Mouse (Mus musculus): ENCODE data around the gene Ech1. TPM values are rescaled to one million over a fixed set of nuclear protein-coding genes. Genes with fewer than 3 reads are reported as not detected.

Gene Ech1
- polyA plus RNA-seq, 1 experiment = 865 TPM

DNA sequence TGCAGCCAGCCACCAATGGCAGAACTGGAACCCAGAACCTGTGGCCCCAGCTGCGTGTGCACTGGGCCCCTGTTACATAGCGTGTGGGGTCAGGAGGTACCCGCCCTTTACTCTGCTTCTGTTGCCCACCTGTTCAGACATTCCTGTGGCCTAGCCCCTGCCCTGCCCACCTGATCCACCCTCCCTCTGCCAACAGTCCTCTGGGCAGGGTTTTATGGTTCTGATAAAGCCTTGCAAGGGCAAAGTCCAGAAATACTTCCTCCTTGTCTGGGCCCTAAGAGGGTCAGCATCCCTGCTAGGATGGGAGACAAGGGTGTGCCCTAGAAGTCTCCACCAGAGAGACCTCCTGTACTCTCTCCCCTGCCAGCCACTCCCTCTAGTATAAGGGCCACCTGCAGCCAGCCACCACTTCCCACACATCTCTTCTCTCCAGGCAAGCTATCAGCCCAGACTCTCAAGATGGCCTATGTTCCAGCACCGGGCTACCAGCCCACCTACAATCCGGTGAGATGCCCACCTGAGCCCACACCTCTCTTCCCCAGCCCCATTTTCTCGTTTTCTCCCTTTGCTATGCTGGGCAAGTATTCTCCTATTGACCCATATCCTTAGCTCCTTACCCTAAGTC is 8.8 kb downstream of the Ech1 start, which contains the start of gene Lgals4:
Lgals4 (plus strand) TSS at position 132 of the 625 bp plus-strand sequence.
- Histone ChIP-seq H3K36me3 (ENCODE audit: control insufficient read depth, insufficient read depth, low read length) (peaks cover 6% of the 10 kb centered on the region), H3K27ac (ENCODE audit: insufficient read depth, low read depth, low read length) (no peak within 1 kb of the TSS), H3K4me1 (ENCODE audit: control insufficient read depth, insufficient read depth, low read length) (peaks cover 9% of the 10 kb centered on the region), H3K4me3 (ENCODE audit: insufficient read depth, low read depth, low read length) (no peak within 1 kb of the TSS), H3K27me3 (replicated peaks; ENCODE audit: control insufficient read depth, insufficient read depth, low read length) (no peaks in the 10 kb centered on the region)
- no peak for TF ChIP-seq POLR2A (IDR thresholded peaks at IDR 0.05; ENCODE audit: low read depth, low read length)
- no peak for TF ChIP-seq CTCF (conservative IDR thresholded peaks at IDR 0.05; ENCODE audit: insufficient read depth, insufficient read length, low read depth, low read length)
- DNase-seq = no peak
- 87% methylated on average over 6 of the region's 6 CpGs for WGBS

DNA sequence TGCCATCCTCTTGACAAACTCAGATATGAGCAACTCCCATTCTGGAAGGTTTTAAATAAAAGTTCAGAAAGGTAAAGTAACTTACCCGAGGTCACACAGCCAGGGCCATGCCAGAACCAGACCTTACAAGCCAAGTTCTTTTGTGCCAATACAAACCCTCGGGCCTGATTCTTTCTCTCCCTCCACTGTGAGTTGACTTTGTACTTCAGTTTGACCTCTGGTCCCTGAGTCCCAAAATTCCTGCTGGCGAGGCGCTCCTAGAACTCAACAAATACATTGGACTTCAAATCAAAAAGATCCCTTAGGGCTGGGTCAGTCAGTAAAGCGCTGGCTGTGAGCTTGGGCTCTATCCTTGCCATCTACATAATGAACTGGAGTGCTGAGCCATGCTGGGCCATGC is 11.9 kb downstream of the Ech1 start:
- TF ChIP-seq POLR2A (IDR thresholded peaks at IDR 0.05; ENCODE audit: low read depth, low read length) = no peak
- TF ChIP-seq CTCF (conservative IDR thresholded peaks at IDR 0.05; ENCODE audit: insufficient read depth, insufficient read length, low read depth, low read length) = no peak
- DNase-seq = peak; percentile 78
- Histone ChIP-seq H3K36me3 (ENCODE audit: control insufficient read depth, insufficient read depth, low read length) (peaks cover 1% of the 10 kb centered on the region; the same call in 1 of the 2 replicates), H3K27ac (ENCODE audit: insufficient read depth, low read depth, low read length) (no peak overlapping the region), H3K27me3 (replicated peaks; ENCODE audit: control insufficient read depth, insufficient read depth, low read length) (no peaks in the 10 kb centered on the region), H3K4me3 (ENCODE audit: insufficient read depth, low read depth, low read length) (no peak overlapping the region), H3K4me1 (ENCODE audit: control insufficient read depth, insufficient read depth, low read length) (peaks cover 9% of the 10 kb centered on the region)
- WGBS = 62% methylated on average over 5 of the region's 5 CpGs

DNA sequence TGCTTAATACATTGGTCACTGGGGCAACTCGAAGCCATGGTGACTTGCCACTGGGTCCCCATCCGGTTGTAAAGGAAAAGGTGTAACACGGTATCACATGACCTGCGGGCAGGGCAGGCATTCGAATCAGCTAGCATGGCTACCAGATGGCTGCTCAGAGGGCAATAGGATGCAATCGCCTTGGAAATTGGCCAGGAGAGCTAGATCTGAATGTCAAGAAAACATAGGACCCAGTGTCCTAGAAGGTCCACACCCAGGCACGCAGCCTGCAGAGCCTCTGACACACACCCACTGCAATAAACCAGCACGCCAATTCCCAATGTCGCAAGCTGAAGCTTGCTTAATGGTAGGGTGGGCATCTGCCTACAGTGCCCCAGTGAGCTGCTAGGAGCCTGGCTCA is 13.3 kb downstream of the Ech1 start:
- WGBS = 78% methylated on average over 9 of the region's 9 CpGs
- TF ChIP-seq POLR2A (IDR thresholded peaks at IDR 0.05; ENCODE audit: low read depth, low read length) (no peak), CTCF (conservative IDR thresholded peaks at IDR 0.05; ENCODE audit: insufficient read depth, insufficient read length, low read depth, low read length) (no peak)
- no peak overlapping the region for H3K27ac ChIP-seq (ENCODE audit: insufficient read depth, low read depth, low read length)
- H3K4me1 ChIP-seq (ENCODE audit: control insufficient read depth, insufficient read depth, low read length) = peaks cover 5% of the 10 kb centered on the region; the same call in 1 of the 2 replicates
- no peak for DNase-seq
- no peaks in the 10 kb centered on the region for H3K36me3 ChIP-seq (ENCODE audit: control insufficient read depth, insufficient read depth, low read length)
- no peaks in the 10 kb centered on the region for H3K27me3 ChIP-seq (replicated peaks; ENCODE audit: control insufficient read depth, insufficient read depth, low read length)
- H3K4me3 ChIP-seq (ENCODE audit: insufficient read depth, low read depth, low read length) = no peak overlapping the region

DNA sequence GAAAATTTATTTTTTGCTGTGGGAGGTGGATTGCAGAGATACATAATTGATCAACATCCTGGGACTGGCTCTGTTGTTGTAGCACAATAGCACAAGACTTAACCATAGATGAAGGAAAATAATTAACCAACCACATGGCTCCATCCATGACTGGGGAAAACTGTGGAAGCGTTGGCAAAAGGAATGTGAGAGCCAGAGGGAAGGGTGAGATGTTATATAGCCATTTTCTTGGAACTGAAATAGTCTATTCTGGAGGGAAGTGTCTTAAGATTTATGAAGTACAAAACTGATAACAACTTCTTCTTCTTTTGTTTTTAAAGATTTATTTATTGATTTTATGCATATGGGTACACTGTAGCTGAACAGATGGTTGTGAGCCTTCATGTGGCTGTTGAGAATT is 22.3 kb downstream of the Ech1 start:
- TF ChIP-seq POLR2A (IDR thresholded peaks at IDR 0.05; ENCODE audit: low read depth, low read length) = no peak
- TF ChIP-seq CTCF (conservative IDR thresholded peaks at IDR 0.05; ENCODE audit: insufficient read depth, insufficient read length, low read depth, low read length) = no peak
- Histone ChIP-seq H3K36me3 (ENCODE audit: control insufficient read depth, insufficient read depth, low read length) (no peaks in the 10 kb centered on the region), H3K27me3 (replicated peaks; ENCODE audit: control insufficient read depth, insufficient read depth, low read length) (no peaks in the 10 kb centered on the region), H3K4me3 (ENCODE audit: insufficient read depth, low read depth, low read length) (no peak overlapping the region), H3K27ac (ENCODE audit: insufficient read depth, low read depth, low read length) (no peak overlapping the region), H3K4me1 (ENCODE audit: control insufficient read depth, insufficient read depth, low read length) (no peaks in the 10 kb centered on the region)
- DNase-seq = no peak
- 25% methylated on average over 1 of the region's 1 CpGs for WGBS

DNA sequence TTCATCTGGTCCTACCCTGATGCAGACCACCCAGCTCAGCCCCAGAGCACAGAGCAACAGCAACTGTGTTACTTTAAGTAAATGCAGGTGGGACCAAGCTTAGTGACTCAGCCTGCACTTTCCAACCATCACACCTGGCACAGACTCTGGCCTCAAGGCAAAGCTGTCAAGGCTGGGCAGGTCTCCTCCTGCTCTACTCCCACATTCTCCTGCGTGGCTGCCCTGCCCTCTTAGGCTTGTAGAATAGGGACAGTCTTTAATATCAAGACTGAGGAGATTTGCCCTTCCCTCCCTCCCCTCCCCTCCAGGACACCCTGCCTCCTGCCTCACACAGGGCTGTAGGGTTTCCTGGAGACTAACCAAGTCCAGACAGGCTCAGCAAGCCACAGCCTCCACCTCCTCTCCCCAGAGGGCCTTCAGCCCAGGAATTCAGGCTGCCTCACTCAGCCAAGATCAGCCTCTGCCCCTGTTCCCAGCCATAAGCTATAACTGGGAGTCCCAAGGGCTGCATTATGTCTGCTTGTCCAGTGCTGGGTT is 24.8 kb downstream of the Ech1 start:
- DNase-seq = no peak
- Histone ChIP-seq H3K4me3 (ENCODE audit: insufficient read depth, low read depth, low read length) (no peak overlapping the region), H3K4me1 (ENCODE audit: control insufficient read depth, insufficient read depth, low read length) (no peaks in the 10 kb centered on the region), H3K27me3 (replicated peaks; ENCODE audit: control insufficient read depth, insufficient read depth, low read length) (no peaks in the 10 kb centered on the region), H3K27ac (ENCODE audit: insufficient read depth, low read depth, low read length) (no peak overlapping the region), H3K36me3 (ENCODE audit: control insufficient read depth, insufficient read depth, low read length) (no peaks in the 10 kb centered on the region)
- TF ChIP-seq CTCF (conservative IDR thresholded peaks at IDR 0.05; ENCODE audit: insufficient read depth, insufficient read length, low read depth, low read length) (no peak), POLR2A (IDR thresholded peaks at IDR 0.05; ENCODE audit: low read depth, low read length) (no peak)
- 24% methylated on average over 1 of the region's 1 CpGs for WGBS

DNA sequence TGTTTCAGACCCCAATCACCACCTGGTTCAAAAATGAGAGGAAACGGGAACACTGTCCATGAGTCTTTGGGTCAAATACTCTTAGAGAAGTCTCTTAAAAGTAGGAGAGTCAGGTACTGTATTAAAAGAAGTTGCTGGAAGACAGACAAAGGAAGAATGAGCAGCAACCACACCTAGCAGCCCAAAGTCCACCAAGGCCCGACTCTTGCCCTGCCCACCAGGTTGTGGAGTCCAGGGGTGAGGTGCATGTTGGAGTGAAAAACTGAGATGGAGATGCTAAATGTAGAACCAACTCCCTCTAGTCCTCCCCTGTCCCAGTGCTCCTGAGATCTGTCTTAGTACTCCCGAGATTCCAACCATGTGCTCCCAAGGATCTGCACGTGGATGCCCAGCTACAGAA is 25.6 kb downstream of the Ech1 start:
- H3K4me1 ChIP-seq (ENCODE audit: control insufficient read depth, insufficient read depth, low read length) = no peaks in the 10 kb centered on the region
- H3K27me3 ChIP-seq (replicated peaks; ENCODE audit: control insufficient read depth, insufficient read depth, low read length) = no peaks in the 10 kb centered on the region
- TF ChIP-seq POLR2A (IDR thresholded peaks at IDR 0.05; ENCODE audit: low read depth, low read length) = no peak
- TF ChIP-seq CTCF (conservative IDR thresholded peaks at IDR 0.05; ENCODE audit: insufficient read depth, insufficient read length, low read depth, low read length) = no peak
- H3K27ac ChIP-seq (ENCODE audit: insufficient read depth, low read depth, low read length) = no peak overlapping the region
- WGBS = 70% methylated on average over 4 of the region's 4 CpGs
- DNase-seq = no peak
- H3K36me3 ChIP-seq (ENCODE audit: control insufficient read depth, insufficient read depth, low read length) = no peaks in the 10 kb centered on the region
- no peak overlapping the region for H3K4me3 ChIP-seq (ENCODE audit: insufficient read depth, low read depth, low read length)

DNA sequence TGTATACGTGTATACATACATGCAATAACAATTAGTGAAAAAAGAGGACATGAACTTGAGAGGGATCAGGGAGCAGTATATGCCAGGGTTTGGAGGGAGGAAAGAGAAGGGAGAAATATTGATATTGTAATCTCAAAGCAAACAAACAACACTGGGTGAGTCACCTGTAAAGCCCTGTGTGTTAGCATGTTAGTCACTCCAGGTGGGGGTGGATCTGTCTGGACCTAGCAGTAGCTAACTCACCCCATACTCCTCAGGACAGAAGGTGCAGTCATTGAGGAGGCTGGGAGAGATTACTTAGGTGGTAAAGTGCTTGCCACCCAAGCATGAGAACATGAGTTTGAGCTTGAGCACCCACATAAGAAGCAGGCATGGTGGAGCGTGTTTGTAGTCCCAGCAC is 34.9 kb downstream of the Ech1 start:
- Histone ChIP-seq H3K27ac (ENCODE audit: insufficient read depth, low read depth, low read length) (no peak overlapping the region), H3K4me1 (ENCODE audit: control insufficient read depth, insufficient read depth, low read length) (no peaks in the 10 kb centered on the region), H3K4me3 (ENCODE audit: insufficient read depth, low read depth, low read length) (no peak overlapping the region), H3K27me3 (replicated peaks; ENCODE audit: control insufficient read depth, insufficient read depth, low read length) (no peaks in the 10 kb centered on the region), H3K36me3 (ENCODE audit: control insufficient read depth, insufficient read depth, low read length) (no peaks in the 10 kb centered on the region)
- TF ChIP-seq CTCF (conservative IDR thresholded peaks at IDR 0.05; ENCODE audit: insufficient read depth, insufficient read length, low read depth, low read length) (no peak), POLR2A (IDR thresholded peaks at IDR 0.05; ENCODE audit: low read depth, low read length) (no peak)
- no peak for DNase-seq
- 89% methylated on average over 2 of the region's 2 CpGs for WGBS

Data from kidney, adult 2 months (tissue).